Mouse (Mus musculus) forebrain, embryonic 10.5 days (tissue): ENCODE measurements at regions not wholly inside any gene's neighbourhood (a gene's known extent, or its start where the extent isn't known, plus 50 kb on each side); places are given as distances from the start of the nearest gene placed in this dataset.
A peak's percentile ranks its signal among the peaks of the same experiment; 100 is the strongest.

Experiments
- DNase-seq: peaks from one replicate; pipeline ENCODE4 v3.0.0-alpha.2; 2017; ENCODE audit warnings: low spot score; ENCODE audit errors: extremely low spot score
- H3K27ac ChIP-seq: fragments of 300-500 bp; sonication (generic); 2 replicates; pipeline ENCODE4 v1.5.1; 2016; ENCODE audit warnings: mild to moderate bottlenecking
- H3K27me3 ChIP-seq: fragments of 300-500 bp; sonication (generic); 2 replicates; pipeline ENCODE4 v1.6.1; 2016; ENCODE audit warnings: mild to moderate bottlenecking; ENCODE audit not compliant: poor library complexity, severe bottlenecking
- H3K36me3 ChIP-seq: fragments of 300-500 bp; sonication (generic); replicated peaks from 2 replicates; pipeline ENCODE4 v1.6.1; 2016; ENCODE audit warnings: mild to moderate bottlenecking, moderate library complexity
- H3K4me1 ChIP-seq: fragments of 300-500 bp; sonication (generic); 2 replicates; pipeline ENCODE4 v1.6.1; 2016
- H3K4me3 ChIP-seq: fragments of 300-500 bp; sonication (generic); 2 replicates; pipeline ENCODE4 v1.5.1; 2016; ENCODE audit warnings: mild to moderate bottlenecking, moderate library complexity
- H3K9me3 ChIP-seq: fragments of 300-500 bp; sonication (generic); 2 replicates; pipeline ENCODE4 v1.6.1; 2016; ENCODE audit warnings: mild to moderate bottlenecking, moderate library complexity
- WGBS: fragments of 180-500 bp; shearing (Covaris S2); methylation state at CpG from one replicate; pipeline ENCODE4 v1.1.7; 2016; 5-methylcytosine and 5-hydroxymethylcytosine counted together

DNA sequence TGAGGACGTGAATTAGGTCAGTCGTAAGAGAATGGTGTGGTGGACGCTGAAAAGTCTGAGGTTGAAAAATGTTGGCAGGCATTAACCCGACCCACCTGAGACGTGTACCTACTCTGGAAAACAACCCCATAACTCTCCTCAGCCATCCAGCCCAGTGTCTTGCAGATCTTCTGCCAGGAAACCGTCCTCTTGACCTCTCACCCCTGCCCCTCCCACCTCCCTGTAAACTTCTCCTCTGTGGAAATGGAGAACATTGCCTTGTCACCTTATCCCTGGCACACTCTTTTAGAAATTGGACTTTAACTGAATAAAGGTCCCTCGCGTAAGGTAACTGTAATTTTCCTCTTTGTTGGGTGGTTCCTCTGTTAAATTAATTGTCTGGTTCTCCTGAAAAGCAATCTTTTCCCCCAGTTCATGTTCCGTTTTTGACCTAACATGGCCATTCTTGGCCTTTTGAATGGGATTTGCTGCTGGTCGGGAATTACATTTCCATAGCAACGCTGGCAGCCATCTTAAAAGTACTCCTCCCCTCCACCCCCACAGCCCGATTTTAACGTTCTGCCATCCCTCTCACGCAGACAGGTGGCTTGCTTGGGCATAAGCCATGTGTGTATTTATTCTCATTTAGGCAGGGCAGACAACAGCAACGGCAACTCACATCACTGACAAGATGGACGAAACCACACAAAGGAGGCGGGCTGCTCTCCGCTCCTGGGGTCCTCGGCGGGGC is 196.8 kb upstream of the 4931429L15Rik start:
- Histone ChIP-seq H3K4me3 (no peak overlapping the region), H3K9me3 (peaks cover 5% of the 10 kb centered on the region; the same call in 1 of the 2 replicates), H3K4me1 (peaks cover 1% of the 10 kb centered on the region), H3K27ac (no peak overlapping the region), H3K36me3 (no peaks in the 10 kb centered on the region), H3K27me3 (peaks cover 6% of the 10 kb centered on the region; the same call in 1 of the 2 replicates)
- DNase-seq, result no peak
- WGBS, result 88% methylated on average over 20 of the region's 20 CpGs

GRCm38 (mm10) chr9:46512276-46513051 is 192.7 kb upstream of the 4931429L15Rik start:
- H3K9me3 ChIP-seq, result no peaks in the 10 kb centered on the region
- no peak overlapping the region for H3K4me3 ChIP-seq
- no peak for DNase-seq
- WGBS, result 83% methylated on average over 6 of the region's 6 CpGs
- peaks cover 22% of the 10 kb centered on the region for H3K27me3 ChIP-seq
- peaks cover 23% of the 10 kb centered on the region for H3K4me1 ChIP-seq
- no peak overlapping the region for H3K27ac ChIP-seq
- no peaks in the 10 kb centered on the region for H3K36me3 ChIP-seq

GRCm38 (mm10) chr9:46511307-46511706 is 191.5 kb upstream of the 4931429L15Rik start:
- Histone ChIP-seq H3K27ac (peak overlapping the region; percentile 16; the same call in 1 of the 2 replicates), H3K36me3 (no peaks in the 10 kb centered on the region), H3K4me1 (peaks cover 23% of the 10 kb centered on the region), H3K4me3 (no peak overlapping the region), H3K27me3 (peaks cover 22% of the 10 kb centered on the region), H3K9me3 (no peaks in the 10 kb centered on the region)
- 43% methylated on average over 6 of the region's 6 CpGs for WGBS
- no peak for DNase-seq

DNA sequence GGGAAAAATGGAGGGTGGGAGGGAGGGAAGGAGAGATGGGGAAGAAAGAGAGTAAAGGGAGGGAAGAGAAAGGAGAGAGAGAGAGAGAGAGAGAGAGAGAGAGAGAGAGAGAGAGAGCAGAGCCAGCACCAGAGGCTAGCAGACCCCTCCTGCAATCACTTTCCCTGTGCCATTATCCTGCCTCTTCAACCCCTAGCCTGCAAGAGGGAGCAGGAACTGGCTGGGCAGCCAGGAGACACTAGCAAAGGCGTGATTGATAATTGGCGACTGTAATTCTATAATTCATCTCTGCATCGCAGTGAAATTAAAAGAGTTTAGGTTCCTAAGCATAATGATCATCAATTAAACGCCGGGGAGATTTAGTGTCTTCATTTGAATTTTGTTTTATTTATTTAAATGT is 190.1 kb upstream of the 4931429L15Rik start:
- Histone ChIP-seq H3K27me3 (peaks cover 22% of the 10 kb centered on the region), H3K4me3 (no peak overlapping the region), H3K36me3 (no peaks in the 10 kb centered on the region), H3K9me3 (no peaks in the 10 kb centered on the region), H3K27ac (no peak overlapping the region), H3K4me1 (peaks cover 27% of the 10 kb centered on the region)
- DNase-seq, result no peak
- 66% methylated on average over 5 of the region's 5 CpGs for WGBS

- Histone ChIP-seq H3K36me3 (no peaks in the 10 kb centered on the region), H3K27me3 (peaks cover 22% of the 10 kb centered on the region), H3K4me3 (no peak overlapping the region), H3K4me1 (peaks cover 31% of the 10 kb centered on the region), H3K9me3 (no peaks in the 10 kb centered on the region), H3K27ac (no peak overlapping the region)
- DNase-seq, result no peak
- WGBS, result 24% methylated on average over 5 of the region's 5 CpGs
Measured at GRCm38 (mm10) chr9:46509458-46509857, 189.7 kb upstream of the 4931429L15Rik start.

- 89% methylated on average over 4 of the region's 4 CpGs for WGBS
- H3K4me1 ChIP-seq, result peaks cover 47% of the 10 kb centered on the region
- H3K4me3 ChIP-seq, result no peak overlapping the region
Measured at GRCm38 (mm10) chr9:46507036-46507435, 187.2 kb upstream of the 4931429L15Rik start.

GRCm38 (mm10) chr9:46504536-46504935 is 184.8 kb upstream of the 4931429L15Rik start:
- Histone ChIP-seq H3K27me3 (peaks cover 30% of the 10 kb centered on the region), H3K4me1 (peaks cover 35% of the 10 kb centered on the region), H3K27ac (peak overlapping the region; percentile 53; the same call in 1 of the 2 replicates), H3K4me3 (no peak overlapping the region), H3K9me3 (no peaks in the 10 kb centered on the region), H3K36me3 (no peaks in the 10 kb centered on the region)
- no peak for DNase-seq
- WGBS, result 81% methylated on average over 12 of the region's 12 CpGs

More at GRCm38 (mm10) chr9:46507036-46507435, 187.2 kb upstream of the 4931429L15Rik start:
- Histone ChIP-seq H3K27me3 (peaks cover 32% of the 10 kb centered on the region), H3K9me3 (no peaks in the 10 kb centered on the region), H3K27ac (no peak overlapping the region), H3K36me3 (no peaks in the 10 kb centered on the region)
- no peak for DNase-seq

- Histone ChIP-seq H3K4me1 (peaks cover 35% of the 10 kb centered on the region), H3K27ac (peak overlapping the region; percentile 58; the same call in 1 of the 2 replicates), H3K27me3 (peaks cover 34% of the 10 kb centered on the region), H3K36me3 (no peaks in the 10 kb centered on the region), H3K9me3 (no peaks in the 10 kb centered on the region), H3K4me3 (no peak overlapping the region)
- DNase-seq, result no peak
- WGBS, result 53% methylated on average over 3 of the region's 3 CpGs
Measured at GRCm38 (mm10) chr9:46504133-46504416, 184.3 kb upstream of the 4931429L15Rik start.

GRCm38 (mm10) chr9:46503321-46504132 is 183.7 kb upstream of the 4931429L15Rik start:
- Histone ChIP-seq H3K27ac (peak overlapping the region; percentile 58; the same call in 1 of the 2 replicates), H3K4me3 (no peak overlapping the region), H3K27me3 (peaks cover 37% of the 10 kb centered on the region), H3K36me3 (no peaks in the 10 kb centered on the region), H3K4me1 (peaks cover 40% of the 10 kb centered on the region), H3K9me3 (no peaks in the 10 kb centered on the region)
- WGBS, result 70% methylated on average over 8 of the region's 8 CpGs
- DNase-seq, result no peak

DNA sequence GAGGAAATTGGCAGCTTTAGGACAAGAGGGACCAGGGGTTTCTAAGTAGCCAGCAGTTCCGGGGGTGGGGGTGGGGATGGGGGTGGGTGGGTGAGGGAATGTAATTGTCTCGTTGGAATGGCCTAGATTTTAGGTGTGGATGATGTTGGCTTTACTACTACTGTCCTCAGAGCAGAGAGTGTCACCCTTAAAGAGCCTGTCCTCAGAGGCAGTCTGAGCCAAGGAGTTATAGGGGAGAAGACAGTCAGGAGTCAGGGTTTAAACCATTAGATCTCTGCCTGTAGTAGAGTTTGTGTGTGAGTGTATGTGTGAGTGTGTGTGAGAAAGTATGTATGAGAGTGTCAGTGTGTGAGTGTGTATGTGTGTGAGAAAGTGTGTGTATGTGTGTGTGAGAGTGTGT is 179.6 kb upstream of the 4931429L15Rik start:
- peaks cover 52% of the 10 kb centered on the region for H3K27me3 ChIP-seq
- peaks cover 32% of the 10 kb centered on the region for H3K4me1 ChIP-seq
- H3K27ac ChIP-seq, result no peak overlapping the region
- no peaks in the 10 kb centered on the region for H3K9me3 ChIP-seq
- no peak overlapping the region for H3K4me3 ChIP-seq
- H3K36me3 ChIP-seq, result no peaks in the 10 kb centered on the region
- 42% methylated on average over 2 of the region's 2 CpGs for WGBS
- DNase-seq, result no peak

DNA sequence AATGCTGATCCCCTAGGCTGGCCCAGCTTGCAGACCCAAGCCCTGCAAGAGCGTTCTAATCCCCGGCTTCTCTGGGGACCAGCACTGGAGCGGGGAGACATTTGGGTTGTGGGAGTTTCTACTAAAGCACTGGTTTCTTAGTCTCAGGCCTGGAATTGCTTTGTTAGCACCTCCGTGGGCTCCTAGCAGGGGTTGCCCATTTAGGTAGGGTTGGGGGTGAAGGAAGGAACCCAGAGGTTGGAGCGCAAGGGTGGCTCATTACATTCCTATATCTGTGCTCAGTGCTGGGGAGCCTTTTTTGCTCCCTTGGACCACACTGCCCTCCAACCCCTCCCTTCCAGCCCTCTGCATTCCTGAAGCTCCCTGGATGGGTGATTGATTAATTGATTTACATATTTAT is 179.1 kb upstream of the 4931429L15Rik start:
- no peaks in the 10 kb centered on the region for H3K36me3 ChIP-seq
- H3K9me3 ChIP-seq, result no peaks in the 10 kb centered on the region
- DNase-seq, result no peak
- 39% methylated on average over 5 of the region's 5 CpGs for WGBS
- peaks cover 52% of the 10 kb centered on the region for H3K27me3 ChIP-seq
- H3K4me1 ChIP-seq, result peaks cover 26% of the 10 kb centered on the region
- H3K4me3 ChIP-seq, result no peak overlapping the region
- 0 out of 2 replicates have a peak overlapping the region, but pooled peaks have one; percentile 3 for H3K27ac ChIP-seq

DNA sequence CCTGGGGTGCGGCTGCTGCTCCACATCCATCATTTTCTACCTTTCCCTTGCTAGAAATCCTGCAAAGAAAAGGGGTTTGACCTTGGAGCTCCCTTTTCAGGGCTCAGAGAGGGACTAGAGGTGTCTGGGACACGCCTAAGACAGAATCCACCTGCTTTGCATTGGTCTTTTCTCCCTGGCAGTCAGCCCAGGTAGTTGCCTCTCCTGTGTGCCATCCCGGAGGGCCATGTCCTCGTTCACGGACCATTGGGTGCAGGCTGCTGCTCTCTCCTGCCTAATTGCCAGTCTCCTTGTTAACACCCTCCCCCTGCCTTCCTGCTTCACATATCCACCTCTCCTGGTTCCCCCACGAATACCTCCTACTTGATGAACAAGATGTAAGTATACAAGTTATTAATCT is 175.5 kb upstream of the 4931429L15Rik start:
- WGBS, result 87% methylated on average over 6 of the region's 6 CpGs
- no peak overlapping the region for H3K4me3 ChIP-seq
- DNase-seq, result no peak

More for the DNA sequence above, 175.5 kb upstream of the 4931429L15Rik start:
- Histone ChIP-seq H3K9me3 (no peaks in the 10 kb centered on the region), H3K27me3 (peaks cover 27% of the 10 kb centered on the region), H3K36me3 (no peaks in the 10 kb centered on the region), H3K27ac (no peak overlapping the region), H3K4me1 (peaks cover 9% of the 10 kb centered on the region)
